Mouse (Mus musculus): ENCODE data around the gene Kif26b.

DNA sequence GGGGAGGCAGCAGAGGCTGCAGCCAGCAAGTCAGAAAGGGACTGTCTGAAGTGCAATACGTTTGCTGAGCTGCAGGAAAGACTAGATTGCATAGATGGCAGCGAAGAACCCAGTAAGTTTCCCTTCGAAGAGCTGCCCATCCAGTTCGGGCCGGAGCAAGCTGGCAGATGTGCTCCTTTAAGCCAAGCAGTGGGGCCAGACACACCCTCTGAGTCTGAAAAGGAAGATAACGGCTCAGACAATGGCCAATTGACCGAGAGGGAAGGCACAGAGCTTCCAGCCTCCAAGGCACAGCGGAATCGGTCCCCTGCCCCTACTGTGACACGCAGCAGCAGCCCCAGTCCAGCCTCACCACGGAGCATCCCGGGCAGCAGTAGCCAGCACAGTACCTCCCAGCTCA, 386.1 kb downstream of the Kif26b start:
- TF ChIP-seq POLR2A (IDR thresholded peaks at IDR 0.05; ENCODE audit: insufficient read depth, low read depth, low read length) (no peak), CTCF (IDR thresholded peaks at IDR 0.05) (no peak), EP300 (IDR thresholded peaks at IDR 0.05; ENCODE audit: insufficient read depth, low read depth, low read length) (no peak)
